Mouse (Mus musculus) liver, postnatal 0 days (tissue): ENCODE results near the gene Olfm3.

Source experiments
- CTCF ChIP-seq: sonication (generic); IDR thresholded peaks from 2 replicates; pipeline ENCODE4 v1.5.1; 2016; ENCODE audit warnings: antibody characterized with exemption, low read depth
- EP300 ChIP-seq: IDR thresholded peaks from 2 replicates; pipeline ENCODE4 v1.6.1; 2016; ENCODE audit warnings: antibody characterized with exemption, low read depth, mild to moderate bottlenecking

DNA sequence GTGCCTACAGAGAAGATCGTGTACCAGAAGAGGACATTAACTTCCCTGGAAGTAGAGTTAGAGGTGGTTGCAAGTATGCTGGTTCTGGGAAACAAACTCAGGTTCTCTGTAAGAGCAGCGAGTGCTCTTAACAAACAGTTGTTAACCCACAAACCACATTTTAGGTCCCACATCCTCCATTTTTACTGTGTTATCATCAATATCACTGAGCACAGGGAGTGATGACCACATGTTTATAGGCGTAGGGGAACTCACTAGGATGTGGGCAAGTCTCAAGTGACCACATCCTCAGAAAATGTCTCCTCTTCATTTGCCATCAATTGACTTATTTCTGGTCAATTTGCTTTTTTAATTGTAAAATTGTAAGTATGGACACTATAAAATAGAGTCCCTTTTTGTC is 14.1 kb upstream of the Olfm3 start:
- no peak for TF ChIP-seq CTCF
- no peak for TF ChIP-seq EP300
